Comparison of ENCODE assay signal across 8 mouse cellular contexts in the genomic region with DNA sequence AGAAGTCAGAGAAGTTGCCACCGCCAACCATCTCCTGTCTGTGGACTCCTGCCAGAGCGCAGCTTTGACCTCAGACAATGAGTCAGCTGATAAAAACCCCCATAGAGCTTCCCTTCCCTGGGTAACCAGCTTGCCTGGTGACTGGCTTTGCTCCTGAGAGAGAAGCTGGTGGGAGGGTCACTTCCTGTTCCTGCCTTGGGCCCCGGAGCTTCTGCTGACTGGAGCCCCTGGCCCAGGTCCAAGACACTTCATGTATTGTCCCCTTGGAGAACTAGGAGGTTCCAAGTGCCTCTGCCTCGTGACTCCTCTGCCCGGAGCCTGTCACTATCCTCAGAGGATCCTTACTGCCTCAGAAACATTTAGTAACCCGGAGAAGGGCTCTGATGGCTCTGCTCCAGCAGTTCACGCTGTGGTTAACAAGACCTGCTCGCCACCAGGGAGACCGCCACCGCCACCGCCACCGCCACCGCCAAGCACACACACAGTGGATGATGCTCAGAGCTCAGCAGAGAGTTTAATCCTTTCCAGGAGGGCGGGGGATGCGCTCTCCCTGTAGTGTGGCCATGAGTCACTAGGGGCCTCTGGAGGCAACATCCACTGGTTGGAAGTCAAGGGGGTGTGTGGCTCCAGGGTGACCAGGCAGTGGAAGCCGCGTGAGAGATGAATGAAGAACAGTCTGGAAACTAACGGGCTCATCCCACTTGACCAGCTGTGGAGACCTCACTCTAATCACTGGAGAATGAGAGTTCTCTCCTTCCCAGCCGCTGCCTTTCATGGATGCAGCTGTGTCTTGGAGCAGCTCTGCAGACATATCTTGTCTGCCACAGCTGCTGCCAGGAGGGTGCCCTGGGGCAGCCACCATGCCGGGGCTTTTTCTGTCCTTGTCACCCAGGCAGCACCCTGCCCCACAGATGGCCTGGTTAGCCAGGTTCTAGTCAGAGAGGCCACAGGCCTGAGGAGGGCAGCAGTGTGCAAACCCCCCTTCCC. TPM values are rescaled to one million over a fixed set of nuclear protein-coding genes. Genes with fewer than 3 reads are reported as not detected.
A peak's percentile ranks its signal among the peaks of the same experiment; 100 is the strongest.
DNase-seq lines count a peak whose midpoint lies in the region; ATAC-seq and TF ChIP-seq lines count a peak whose summit lies in the region.

No protein-coding gene starts in this region.

- peak overlapping the region; percentile 86 for H3K27ac ChIP-seq in forebrain, embryonic 14.5 days (ENCODE audit: low read depth, low read length)
- peak overlapping the region; percentile 53 for H3K27ac ChIP-seq in lung, embryonic 16.5 days (ENCODE audit: low read length)

- intact Hi-C loops in heart, postnatal 10 days (cut with DNase I), result no loop called here

- WGBS in forebrain, embryonic 14.5 days, result 14% methylated on average over 20 of the region's 20 CpGs
- whole genome bisulfite sequencing in lung, embryonic 16.5 days, result 22% methylated on average over 20 of the region's 20 CpGs

- peak; percentile 82 for ATAC-seq in G1E (ENCODE audit: extremely low read depth, insufficient number of reproducible peaks, low FRiP score, poor library complexity, severe bottlenecking)
- peak; percentile 13; the same call in 1 of the 2 replicates for ATAC-seq in forebrain, embryonic 14.5 days
- peak; percentile 85 for ATAC-seq in lung, embryonic 16.5 days (ENCODE audit: low read depth)
- no peak for ATAC-seq in erythroblast, adult 5-6 weeks (replicated peaks; ENCODE audit: low FRiP score, poor library complexity, severe bottlenecking)

- peak overlapping the region; percentile 32; the same call in 1 of the 2 replicates for H3K9ac ChIP-seq in forebrain, embryonic 14.5 days (ENCODE audit: low read length)
- H3K9ac ChIP-seq in lung, embryonic 16.5 days (ENCODE audit: low read length), result no peak overlapping the region

- peaks cover 11% of the 10 kb centered on the region for H3K9me3 ChIP-seq in G1E (replicated peaks)
- no peaks in the 10 kb centered on the region for H3K9me3 ChIP-seq in forebrain, embryonic 14.5 days (replicated peaks; ENCODE audit: control insufficient read depth, low read length)
- H3K9me3 ChIP-seq in lung, embryonic 16.5 days (ENCODE audit: control insufficient read depth, low read length), result no peaks in the 10 kb centered on the region

- H3K4me2 ChIP-seq in forebrain, embryonic 14.5 days (ENCODE audit: low read length), result peak overlapping the region; percentile 14; the same call in 1 of the 2 replicates
- H3K4me2 ChIP-seq in lung, embryonic 16.5 days (ENCODE audit: low read depth, low read length), result peak overlapping the region; percentile 7

- no peak for TF ChIP-seq CTCF in G1E (IDR thresholded peaks at IDR 0.05; ENCODE audit: low read depth, low read length)

- H3K4me3 ChIP-seq in G1E (ENCODE audit: low read depth, low read length), result no peak overlapping the region
- no peak overlapping the region for H3K4me3 ChIP-seq in forebrain, embryonic 14.5 days (ENCODE audit: low read depth, low read length)
- H3K4me3 ChIP-seq in lung, embryonic 16.5 days (ENCODE audit: low read length), result no peak overlapping the region

- H3K4me1 ChIP-seq in G1E (ENCODE audit: insufficient read depth, low read depth, low read length), result peaks cover 40% of the 10 kb centered on the region
- peaks cover 76% of the 10 kb centered on the region for H3K4me1 ChIP-seq in forebrain, embryonic 14.5 days (ENCODE audit: control insufficient read depth, insufficient read depth, low read length)
- H3K4me1 ChIP-seq in lung, embryonic 16.5 days (replicated peaks; ENCODE audit: control insufficient read depth, insufficient read depth, low read length), result peaks cover 41% of the 10 kb centered on the region

- peak; percentile 86 for DNase-seq in G1E (ENCODE audit: low spot score)
- peak; percentile 49 to 72 for DNase-seq in adrenal gland, postnatal 4 days (ENCODE audit: low spot score in 2 of 2)
- peak; percentile 72 for DNase-seq in forebrain, embryonic 14.5 days (ENCODE audit: low spot score)
- DNase-seq in heart, postnatal 10 days, result peak; percentile 93
- peak; percentile 95 to 96 for DNase-seq in kidney, postnatal 36 days
- peak; percentile 78 for DNase-seq in ovary, adult 18-20 months (ENCODE audit: low spot score)

- peaks cover 99% of the 10 kb centered on the region for H3K36me3 ChIP-seq in G1E (replicated peaks)
- peaks cover 45% of the 10 kb centered on the region for H3K36me3 ChIP-seq in forebrain, embryonic 14.5 days (ENCODE audit: control insufficient read depth, insufficient read depth, low read length)
- peaks cover 30% of the 10 kb centered on the region for H3K36me3 ChIP-seq in lung, embryonic 16.5 days (ENCODE audit: control insufficient read depth, insufficient read depth, low read length)

- no peaks in the 10 kb centered on the region; the same call in 1 of the 2 replicates for H3K27me3 ChIP-seq in G1E (ENCODE audit: insufficient read depth, low read length)
- H3K27me3 ChIP-seq in forebrain, embryonic 14.5 days (replicated peaks; ENCODE audit: control insufficient read depth, insufficient read depth, low read length), result no peaks in the 10 kb centered on the region
- no peaks in the 10 kb centered on the region for H3K27me3 ChIP-seq in lung, embryonic 16.5 days (ENCODE audit: control insufficient read depth, insufficient read depth, low read depth, low read length)

RNA-seq across cellular contexts. Expression of gene Gins2, which starts 25.0 kb away (rescaled TPM):
- total RNA-seq in G1E (2014; fragmentation: Nextera tagmentation) (34.6 and 43.9 TPM in 2 replicates), G1E (2017) (11.3 and 27.9 TPM in 2 replicates)
- 49.8 and 83.4 TPM in 2 replicates for polyA plus RNA-seq in G1E (2012)
- total RNA-seq in adrenal gland, postnatal 4 days (2021), result 10 to 100 TPM; 36.6 to 39.3 TPM
- polyA plus RNA-seq in forebrain, embryonic 14.5 days (2014; fragmentation: Nextera tagmentation; extraction: Ambion mirVana), result 33.4 and 44.1 TPM in 2 replicates
- 10 to 100 TPM; 14.6 to 15.2 TPM for total RNA-seq in heart, postnatal 10 days (2021)
- polyA plus RNA-seq in lung, embryonic 16.5 days (2015; fragmentation: Nextera tagmentation; extraction: Ambion mirVana), result 90.8 and 99.5 TPM in 2 replicates
- total RNA-seq in erythroblast, adult 5-6 weeks (2015; ENCODE audit: low replicate concordance), result 13.3 and 32.0 TPM in 2 replicates
- total RNA-seq in erythroblast, adult 5-6 weeks (2017; ENCODE audit: low replicate concordance), result 4.3 and 14.3 TPM in 2 replicates
